Mouse (Mus musculus) mouse trophoblast stem cell (cell line): ENCODE measurements around the gene Spred1.
"Not testable (repeated sequence)": the region's sequence is repeated elsewhere in the genome, so short reads cannot be mapped to it uniquely, and the experiment has no call there.

ENCODE experiments used
- in situ Hi-C, 2 experiments: fragments of 300-500 bp; cut with MseI, MboI; formaldehyde crosslinking; loops; 2 replicates in 1 of 2; 3 replicates in 1 of 2; pipeline ENCODE4 v1.15.1; 2025

Spred1 gene

GRCm38 (mm10) chr2:117119291-117120245 lies 1.6 kb upstream of the Spred1 start:
- in situ Hi-C loops: no loop called here

GRCm38 (mm10) chr2:117120246-117121211 lies 645 bp upstream of the Spred1 start:
- in situ Hi-C loops: no loop called here

GRCm38 (mm10) chr2:117121984-117122605 lies 921 bp downstream of the Spred1 start:
- in situ Hi-C loops: no loop called here

- in situ Hi-C loops: no loop called here
Measured at GRCm38 (mm10) chr2:117122701-117123337, 1.6 kb downstream of the Spred1 start.

- in situ Hi-C loops: no loop called here
Measured at GRCm38 (mm10) chr2:117123701-117124100, 2.5 kb downstream of the Spred1 start.

GRCm38 (mm10) chr2:117124839-117125238 lies 3.7 kb downstream of the Spred1 start:
- in situ Hi-C loops: no loop called here

- in situ Hi-C loops: no loop called here
Measured at GRCm38 (mm10) chr2:117129156-117129555, 8.0 kb downstream of the Spred1 start.

- in situ Hi-C loops: not testable (repeated sequence)
Measured at GRCm38 (mm10) chr2:117131041-117131440, 9.9 kb downstream of the Spred1 start.

GRCm38 (mm10) chr2:117131910-117132309 lies 10.7 kb downstream of the Spred1 start:
- in situ Hi-C loops: no loop called here

GRCm38 (mm10) chr2:117133541-117133940 lies 12.4 kb downstream of the Spred1 start:
- in situ Hi-C loops: no loop called here

- in situ Hi-C loops: no loop called here
Measured at GRCm38 (mm10) chr2:117137751-117138150, 16.6 kb downstream of the Spred1 start.

GRCm38 (mm10) chr2:117138932-117139331 lies 17.8 kb downstream of the Spred1 start:
- in situ Hi-C loops: no loop called here

- in situ Hi-C loops: no loop called here
Measured at GRCm38 (mm10) chr2:117139977-117140376, 18.8 kb downstream of the Spred1 start.

- in situ Hi-C loops: no loop called here
Measured at GRCm38 (mm10) chr2:117143106-117143505, 21.9 kb downstream of the Spred1 start.

- in situ Hi-C loops: no loop called here
Measured at GRCm38 (mm10) chr2:117146026-117146425, 24.9 kb downstream of the Spred1 start.

- in situ Hi-C loops: no loop called here
Measured at GRCm38 (mm10) chr2:117146617-117147016, 25.4 kb downstream of the Spred1 start.

GRCm38 (mm10) chr2:117152161-117152560 lies 31.0 kb downstream of the Spred1 start:
- in situ Hi-C loops: no loop called here

GRCm38 (mm10) chr2:117168379-117168778 lies 47.2 kb downstream of the Spred1 start:
- in situ Hi-C loops: no loop called here

GRCm38 (mm10) chr2:117169037-117169436 lies 47.9 kb downstream of the Spred1 start:
- in situ Hi-C loops: no loop called here

GRCm38 (mm10) chr2:117172981-117173380 lies 51.8 kb downstream of the Spred1 start:
- in situ Hi-C loops: no loop called here

GRCm38 (mm10) chr2:117176066-117176465 lies 54.9 kb downstream of the Spred1 start:
- in situ Hi-C loops: no loop called here
